Mouse (Mus musculus) liver, embryonic 14.5 days (tissue): ENCODE measurements around the gene Col20a1. TPM values are rescaled to one million over a fixed set of nuclear protein-coding genes. Genes with fewer than 3 reads are reported as not detected.

Experiments used
- ATAC-seq: fragments of 200-750 bp; cut with Nextera tagmentation; 2 replicates; pipeline ENCODE4 v1.8.0; 2017; ENCODE audit warnings: moderate number of reproducible peaks, mild to moderate bottlenecking, moderate library complexity; ENCODE audit not compliant: insufficient read depth
- DNase-seq, 3 experiments: peaks; one replicate each; pipeline ENCODE4 v3.0.0-alpha.2; 2012 to 2013; ENCODE audit warnings: low read depth in 3 of 3, low spot score in 3 of 3
- H3K27ac ChIP-seq: fragments of 300-500 bp; sonication (generic); 2 replicates; pipeline ENCODE4 v1.5.1; 2014; ENCODE audit warnings: moderate library complexity, mild to moderate bottlenecking, control low read depth, inconsistent platforms
- H3K27me3 ChIP-seq: fragments of 300-500 bp; sonication (generic); 2 replicates; pipeline ENCODE4 v1.6.1; 2014; ENCODE audit warnings: mild to moderate bottlenecking, low read length, moderate library complexity; ENCODE audit not compliant: control insufficient read depth, insufficient read depth
- H3K36me3 ChIP-seq: fragments of 300-500 bp; sonication (generic); replicated peaks from 2 replicates; pipeline ENCODE4 v1.6.1; 2014; ENCODE audit warnings: low read depth; ENCODE audit not compliant: control insufficient read depth, insufficient read depth
- H3K4me1 ChIP-seq, 2 experiments: fragments of 200-500 bp in 1 of 2; fragments of 300-500 bp in 1 of 2; sonication (generic) in 1 of 2; replicated peaks; 2 replicates each; pipeline ENCODE4 v1.6.1; 2012 to 2014; ENCODE audit warnings: antibody characterized with exemption in 1 of 2, inconsistent platforms in 1 of 2, low read length in 1 of 2; ENCODE audit not compliant: control insufficient read depth in 2 of 2, insufficient read depth in 2 of 2
- H3K4me2 ChIP-seq: fragments of 300-500 bp; sonication (generic); 2 replicates; pipeline ENCODE4 v1.6.1; 2014; ENCODE audit warnings: low read depth, mild to moderate bottlenecking, control low read depth, moderate library complexity
- H3K4me3 ChIP-seq, 2 experiments: fragments of 200-500 bp in 1 of 2; fragments of 300-500 bp in 1 of 2; sonication (generic) in 1 of 2; 2 replicates each; pipeline ENCODE4 v1.5.1; 2012 to 2014; ENCODE audit warnings: low read depth in 2 of 2, low read length in 2 of 2, mild to moderate bottlenecking in 2 of 2, control low read depth in 1 of 2, inconsistent platforms in 1 of 2, moderate library complexity in 1 of 2; ENCODE audit not compliant: insufficient read depth in 1 of 2
- H3K9ac ChIP-seq: fragments of 300-500 bp; sonication (generic); replicated peaks from 2 replicates; pipeline ENCODE4 v1.6.1; 2014; ENCODE audit warnings: mild to moderate bottlenecking, control low read depth, moderate library complexity
- H3K9me3 ChIP-seq: fragments of 300-500 bp; sonication (generic); 2 replicates; pipeline ENCODE4 v1.6.1; 2016; ENCODE audit warnings: low read length, mixed read lengths; ENCODE audit not compliant: control insufficient read depth
- CTCF ChIP-seq: IDR thresholded peaks from 2 replicates; pipeline ENCODE4 v1.5.1; 2016; ENCODE audit warnings: antibody characterized with exemption, low read depth, control low read depth
- EP300 ChIP-seq: IDR thresholded peaks from 2 replicates; pipeline ENCODE4 v1.6.1; 2016; ENCODE audit warnings: antibody characterized with exemption, low read depth
- WGBS: fragments of 180-500 bp; shearing (Covaris S2); extraction: QIAGEN DNeasy Blood & Tissue Kit; methylation state at CpG from one replicate; pipeline ENCODE4 v1.1.7; 2014; ENCODE audit not compliant: insufficient replicate concordance; 5-methylcytosine and 5-hydroxymethylcytosine counted together
- polyA plus RNA-seq, 2 experiments: library from polyadenylated mRNA; depleted of rRNA in 1 of 2; stranded (reverse) in 1 of 2; unstranded in 1 of 2; fragments of >200 nt; fragmentation: Nextera tagmentation in 1 of 2; extraction: Ambion mirVana in 1 of 2; gene quantifications; 2 replicates each; pipeline versions ENCODE4 v1.2.1 to v1.2.3; 2012 to 2014

Gene Col20a1
- polyA plus RNA-seq, 2 experiments = 0.20 TPM; not detected in 1

DNA sequence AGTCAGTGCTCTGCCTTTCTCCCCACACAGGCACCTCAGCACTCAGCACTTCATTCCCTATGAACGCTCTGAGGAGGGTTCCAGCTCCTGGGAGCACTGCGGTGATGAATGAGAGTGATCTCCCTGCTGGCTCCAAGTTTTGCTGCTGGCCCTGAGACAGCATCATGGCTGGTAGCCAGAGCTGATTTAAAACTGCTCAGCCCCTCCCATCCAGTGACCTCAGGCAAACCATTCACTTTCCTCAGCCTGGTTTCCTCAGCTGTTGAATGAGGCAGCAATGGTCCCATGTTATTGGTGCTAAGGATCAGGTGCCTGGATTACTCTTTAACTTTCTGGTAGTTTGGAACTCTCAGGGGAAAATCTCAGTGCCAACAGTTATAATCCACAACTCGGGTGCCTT, 57.1 kb downstream of the Col20a1 start, which contains the start of gene Chrna4:
Gene Chrna4, minus strand, starts transcription at position 110 of the 400 bp plus-strand sequence.
- Histone ChIP-seq H3K27ac (no peak within 1 kb of the TSS), H3K4me1 (peaks cover 0 to 5% of the 10 kb centered on the region in 2 experiments; a peak in 2 of 4 replicates), H3K4me2 (no peak within 1 kb of the TSS), H3K9me3 (no peaks in the 10 kb centered on the region), H3K27me3 (peaks cover 25% of the 10 kb centered on the region), H3K4me3 (no peak within 1 kb of the TSS), H3K9ac (no peak within 1 kb of the TSS), H3K36me3 (no peaks in the 10 kb centered on the region)
- peak; percentile 16; the same call in 1 of the 2 replicates for ATAC-seq
- no peak for DNase-seq
- no peak for TF ChIP-seq EP300
- TF ChIP-seq CTCF = no peak
- WGBS = 44% methylated on average over 3 of the region's 3 CpGs

DNA sequence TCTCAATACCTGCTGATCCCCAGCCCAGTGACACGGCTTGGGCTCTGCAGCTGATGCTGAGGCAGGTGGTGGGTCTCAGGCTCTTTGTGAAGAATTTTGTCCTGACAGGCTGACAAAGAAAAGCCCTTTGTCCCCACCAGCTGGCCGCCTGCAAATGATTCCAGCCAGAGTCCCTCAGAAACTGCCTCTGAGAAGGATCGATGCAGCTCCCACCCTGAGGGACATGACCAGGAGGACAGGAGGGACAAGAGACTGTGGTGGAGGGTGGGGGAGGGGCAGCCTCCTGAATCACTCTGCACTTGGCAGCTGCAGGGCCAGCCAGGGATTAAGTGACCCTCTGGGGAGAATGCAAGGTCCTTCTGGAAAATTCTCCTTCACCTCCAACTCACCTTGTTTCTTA, 57.7 kb downstream of the Col20a1 start:
- WGBS = 37% methylated on average over 3 of the region's 3 CpGs
- Histone ChIP-seq H3K27ac (no peak overlapping the region), H3K9ac (no peak overlapping the region), H3K9me3 (no peaks in the 10 kb centered on the region), H3K36me3 (no peaks in the 10 kb centered on the region), H3K4me1 (peaks cover 0 to 5% of the 10 kb centered on the region in 2 experiments; a peak in 2 of 4 replicates), H3K27me3 (peaks cover 19% of the 10 kb centered on the region), H3K4me3 (no peak overlapping the region), H3K4me2 (no peak overlapping the region)
- TF ChIP-seq CTCF (no peak), EP300 (no peak)
- no peak for DNase-seq
- ATAC-seq = no peak

GRCm38 (mm10) chr2:181048252-181048945, 62.1 kb downstream of the Col20a1 start:
- no peak for ATAC-seq
- TF ChIP-seq EP300 (no peak), CTCF (no peak)
- Histone ChIP-seq H3K4me3 (no peak overlapping the region), H3K4me2 (no peak overlapping the region), H3K27ac (no peak overlapping the region), H3K36me3 (no peaks in the 10 kb centered on the region), H3K9me3 (no peaks in the 10 kb centered on the region), H3K27me3 (no peaks in the 10 kb centered on the region), H3K4me1 (no peaks in the 10 kb centered on the region), H3K9ac (no peak overlapping the region)
- WGBS = 53% methylated on average over 7 of the region's 7 CpGs
- no peak for DNase-seq

DNA sequence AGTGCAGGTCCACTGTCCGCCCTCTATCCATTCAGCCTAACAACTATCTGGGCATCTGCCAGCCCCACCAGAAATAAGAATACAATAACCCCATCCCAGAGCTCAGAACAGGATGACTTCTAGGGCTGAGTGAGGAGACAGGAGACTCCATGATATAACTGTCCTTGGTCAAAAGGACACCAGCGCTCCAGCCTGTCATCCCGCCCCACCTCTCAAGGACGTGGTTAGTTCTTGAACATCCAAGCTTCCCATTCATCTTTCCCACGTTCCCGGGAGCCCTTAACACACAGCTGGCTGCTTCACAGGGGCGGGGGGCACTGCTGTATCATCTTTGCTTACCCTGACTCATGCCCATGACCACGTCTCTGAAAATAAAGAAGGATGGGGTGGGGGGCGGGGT, 62.7 kb downstream of the Col20a1 start:
- no peaks in the 10 kb centered on the region for H3K4me1 ChIP-seq
- no peaks in the 10 kb centered on the region for H3K27me3 ChIP-seq
- H3K36me3 ChIP-seq = no peaks in the 10 kb centered on the region
- no peak overlapping the region for H3K27ac ChIP-seq
- TF ChIP-seq CTCF = no peak
- TF ChIP-seq EP300 = no peak
- H3K4me2 ChIP-seq = no peak overlapping the region
- no peaks in the 10 kb centered on the region for H3K9me3 ChIP-seq
- no peak overlapping the region for H3K9ac ChIP-seq
- ATAC-seq = no peak
- WGBS = 63% methylated on average over 9 of the region's 9 CpGs
- DNase-seq = no peak
- H3K4me3 ChIP-seq = no peak overlapping the region

DNA sequence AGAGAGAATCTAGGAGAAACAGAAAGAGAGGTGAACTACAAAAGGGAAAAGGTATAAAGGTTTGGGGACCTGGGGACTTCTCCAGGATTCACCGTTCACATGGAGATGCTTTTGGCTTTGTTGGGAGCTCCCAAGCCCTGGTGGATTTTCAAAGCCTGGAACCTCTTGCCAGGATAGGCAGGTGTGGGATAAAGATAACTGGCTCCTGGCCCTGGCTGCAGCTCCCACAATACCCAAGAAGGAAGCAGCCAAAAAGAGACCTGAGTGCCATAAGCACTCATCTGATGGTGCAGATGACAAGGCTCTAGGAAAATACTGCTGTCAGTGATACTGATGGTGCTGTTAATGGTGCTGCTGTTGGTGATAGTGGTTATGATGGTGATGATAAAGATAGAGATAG, 65.8 kb downstream of the Col20a1 start:
- H3K9ac ChIP-seq = no peak overlapping the region
- no peak overlapping the region for H3K27ac ChIP-seq
- no peak for TF ChIP-seq CTCF
- no peak for TF ChIP-seq EP300
- 68% methylated on average over 1 of the region's 1 CpGs for WGBS
- H3K4me2 ChIP-seq = no peak overlapping the region
- no peaks in the 10 kb centered on the region for H3K36me3 ChIP-seq
- DNase-seq = no peak
- H3K9me3 ChIP-seq = no peaks in the 10 kb centered on the region
- H3K4me3 ChIP-seq = no peak overlapping the region
- H3K27me3 ChIP-seq = no peaks in the 10 kb centered on the region
- H3K4me1 ChIP-seq = no peaks in the 10 kb centered on the region
- ATAC-seq = no peak
